Mouse (Mus musculus): ENCODE measurements at regions not wholly inside any gene's neighbourhood (a gene's known extent, or its start where the extent isn't known, plus 50 kb on each side); places are given as distances from the start of the nearest gene placed in this dataset.

DNA sequence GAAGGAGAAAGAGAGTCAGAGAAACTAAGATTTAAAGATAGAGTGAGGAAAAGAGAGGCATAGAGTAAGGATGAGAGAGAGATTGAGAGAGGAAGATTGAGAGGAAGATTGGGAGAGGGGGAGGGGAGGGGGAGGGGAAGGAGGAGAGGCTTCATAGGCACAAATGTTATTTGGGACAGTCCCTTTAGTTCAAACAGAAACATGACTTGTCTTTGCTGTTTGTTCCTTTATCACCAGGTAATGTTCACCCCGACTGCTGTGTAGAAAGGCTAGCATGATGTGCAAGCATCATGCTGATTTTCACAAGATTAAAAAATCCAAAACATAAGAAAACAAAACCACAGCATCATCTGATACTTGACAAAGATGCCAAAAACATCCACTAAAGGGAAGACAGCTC, 579.1 kb downstream of the Gsdmc2 start:
- WGBS: 77% methylated on average over 1 of the region's 1 CpGs
- Histone ChIP-seq H3K9ac (ENCODE audit: low read depth, low read length) (no peak overlapping the region), H3K36me3 (ENCODE audit: control insufficient read depth, insufficient read depth, low read length) (no peaks in the 10 kb centered on the region), H3K27me3 (ENCODE audit: control insufficient read depth, insufficient read depth, low read length) (no peaks in the 10 kb centered on the region), H3K4me3 (no peak overlapping the region), H3K27ac (no peak overlapping the region), H3K4me1 (ENCODE audit: control insufficient read depth, insufficient read depth, low read length) (no peaks in the 10 kb centered on the region), H3K79me2 (replicated peaks; ENCODE audit: control insufficient read depth, insufficient read depth, low read length) (no peaks in the 10 kb centered on the region)
- TF ChIP-seq POLR2A (IDR thresholded peaks at IDR 0.05; ENCODE audit: insufficient read depth, low read depth, low read length): no peak
- TF ChIP-seq CTCF (IDR thresholded peaks at IDR 0.05): no peak
- no peak for TF ChIP-seq EP300 (IDR thresholded peaks at IDR 0.05; ENCODE audit: insufficient read depth, low read depth, low read length)
- intact Hi-C loops (cut with DNase I): no loop called here
- DNase-seq: no peak

- Histone ChIP-seq H3K4me1 (ENCODE audit: control insufficient read depth, insufficient read depth, low read length) (no peaks in the 10 kb centered on the region), H3K36me3 (ENCODE audit: control insufficient read depth, insufficient read depth, low read length) (no peaks in the 10 kb centered on the region), H3K27me3 (ENCODE audit: control insufficient read depth, insufficient read depth, low read length) (no peaks in the 10 kb centered on the region), H3K27ac (no peak overlapping the region), H3K9ac (ENCODE audit: low read depth, low read length) (no peak overlapping the region), H3K4me3 (no peak overlapping the region), H3K79me2 (replicated peaks; ENCODE audit: control insufficient read depth, insufficient read depth, low read length) (no peaks in the 10 kb centered on the region)
- intact Hi-C loops (cut with DNase I): no loop called here
- TF ChIP-seq POLR2A (IDR thresholded peaks at IDR 0.05; ENCODE audit: insufficient read depth, low read depth, low read length) (no peak), EP300 (IDR thresholded peaks at IDR 0.05; ENCODE audit: insufficient read depth, low read depth, low read length) (no peak), CTCF (IDR thresholded peaks at IDR 0.05) (no peak)
- 79% methylated on average over 2 of the region's 2 CpGs for WGBS
- no peak for DNase-seq
These were observed 589.2 kb downstream of the Gsdmc2 start for GRCm38 (mm10) chr15:63255736-63256135.

DNA sequence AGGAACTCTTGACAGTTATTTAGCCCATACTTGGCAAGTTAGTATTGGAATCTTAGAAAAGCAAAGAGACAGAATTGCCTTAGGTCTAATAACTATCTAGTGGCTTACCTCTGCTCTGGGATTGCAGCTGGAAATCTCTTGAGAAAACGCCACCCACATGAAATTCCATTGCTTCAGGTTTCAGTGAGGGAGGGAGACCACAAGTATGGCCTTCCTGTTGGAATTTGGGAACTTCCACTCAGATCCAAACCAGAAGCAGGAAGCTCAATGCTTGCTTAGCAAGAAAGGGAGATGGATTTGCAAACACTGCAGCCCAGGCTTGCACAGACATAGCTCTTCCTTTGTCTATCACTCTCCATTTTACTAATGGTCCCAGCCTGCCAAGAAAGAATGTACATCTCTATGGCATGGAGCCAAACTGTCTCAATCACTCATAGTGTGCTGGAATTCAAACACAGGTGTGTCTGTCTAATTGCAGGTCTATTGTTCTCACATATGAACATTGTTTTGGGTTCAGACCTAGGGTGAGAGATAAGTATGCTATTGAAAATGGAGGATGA, 592.1 kb downstream of the Gsdmc2 start:
- Histone ChIP-seq H3K4me3 (no peak overlapping the region), H3K27ac (no peak overlapping the region), H3K36me3 (ENCODE audit: control insufficient read depth, insufficient read depth, low read length) (no peaks in the 10 kb centered on the region), H3K4me1 (ENCODE audit: control insufficient read depth, insufficient read depth, low read length) (no peaks in the 10 kb centered on the region), H3K79me2 (replicated peaks; ENCODE audit: control insufficient read depth, insufficient read depth, low read length) (no peaks in the 10 kb centered on the region), H3K27me3 (ENCODE audit: control insufficient read depth, insufficient read depth, low read length) (no peaks in the 10 kb centered on the region), H3K9ac (ENCODE audit: low read depth, low read length) (no peak overlapping the region)
- intact Hi-C loops (cut with DNase I): no loop called here
- no peak for DNase-seq
- TF ChIP-seq CTCF (IDR thresholded peaks at IDR 0.05) (no peak), POLR2A (IDR thresholded peaks at IDR 0.05; ENCODE audit: insufficient read depth, low read depth, low read length) (no peak)
- WGBS: 61% methylated on average over 1 of the region's 1 CpGs

- DNase-seq: no peak
- WGBS: 66% methylated on average over 3 of the region's 3 CpGs
These were observed 606.4 kb downstream of the Gsdmc2 start for GRCm38 (mm10) chr15:63238601-63239000.

GRCm38 (mm10) chr15:63218393-63219060, 626.5 kb downstream of the Gsdmc2 start:
- Histone ChIP-seq H3K79me2 (replicated peaks; ENCODE audit: control insufficient read depth, insufficient read depth, low read length) (no peaks in the 10 kb centered on the region), H3K9ac (ENCODE audit: low read depth, low read length) (no peak overlapping the region), H3K27me3 (ENCODE audit: control insufficient read depth, insufficient read depth, low read length) (no peaks in the 10 kb centered on the region), H3K27ac (no peak overlapping the region), H3K4me3 (no peak overlapping the region), H3K36me3 (ENCODE audit: control insufficient read depth, insufficient read depth, low read length) (no peaks in the 10 kb centered on the region), H3K4me1 (ENCODE audit: control insufficient read depth, insufficient read depth, low read length) (no peaks in the 10 kb centered on the region)
- TF ChIP-seq EP300 (IDR thresholded peaks at IDR 0.05; ENCODE audit: insufficient read depth, low read depth, low read length) (no peak), POLR2A (IDR thresholded peaks at IDR 0.05; ENCODE audit: insufficient read depth, low read depth, low read length) (no peak), CTCF (IDR thresholded peaks at IDR 0.05) (no peak)
- WGBS: 48% methylated on average over 2 of the region's 2 CpGs
- no peak for DNase-seq
- intact Hi-C loops (cut with DNase I): no loop called here

More at GRCm38 (mm10) chr15:63238601-63239000, 606.4 kb downstream of the Gsdmc2 start:
- H3K9ac ChIP-seq (ENCODE audit: low read depth, low read length): no peak overlapping the region
- H3K27ac ChIP-seq: no peak overlapping the region
- TF ChIP-seq EP300 (IDR thresholded peaks at IDR 0.05; ENCODE audit: insufficient read depth, low read depth, low read length) (no peak), CTCF (IDR thresholded peaks at IDR 0.05) (no peak), POLR2A (IDR thresholded peaks at IDR 0.05; ENCODE audit: insufficient read depth, low read depth, low read length) (no peak)
- no peak overlapping the region for H3K4me3 ChIP-seq
- H3K79me2 ChIP-seq (replicated peaks; ENCODE audit: control insufficient read depth, insufficient read depth, low read length): no peaks in the 10 kb centered on the region
- H3K36me3 ChIP-seq (ENCODE audit: control insufficient read depth, insufficient read depth, low read length): no peaks in the 10 kb centered on the region
- intact Hi-C loops (cut with DNase I): no loop called here
- H3K4me1 ChIP-seq (ENCODE audit: control insufficient read depth, insufficient read depth, low read length): no peaks in the 10 kb centered on the region
- H3K27me3 ChIP-seq (ENCODE audit: control insufficient read depth, insufficient read depth, low read length): no peaks in the 10 kb centered on the region

- DNase-seq: no peak
- TF ChIP-seq EP300 (IDR thresholded peaks at IDR 0.05; ENCODE audit: insufficient read depth, low read depth, low read length) (no peak), CTCF (IDR thresholded peaks at IDR 0.05) (no peak), POLR2A (IDR thresholded peaks at IDR 0.05; ENCODE audit: insufficient read depth, low read depth, low read length) (no peak)
- WGBS: 87% methylated on average over 1 of the region's 1 CpGs
- no peaks in the 10 kb centered on the region for H3K27me3 ChIP-seq (ENCODE audit: control insufficient read depth, insufficient read depth, low read length)
- no peaks in the 10 kb centered on the region for H3K36me3 ChIP-seq (ENCODE audit: control insufficient read depth, insufficient read depth, low read length)
- no peak overlapping the region for H3K9ac ChIP-seq (ENCODE audit: low read depth, low read length)
- H3K27ac ChIP-seq: no peak overlapping the region
- no peaks in the 10 kb centered on the region for H3K4me1 ChIP-seq (ENCODE audit: control insufficient read depth, insufficient read depth, low read length)
- intact Hi-C loops (cut with DNase I): no loop called here
- no peaks in the 10 kb centered on the region for H3K79me2 ChIP-seq (replicated peaks; ENCODE audit: control insufficient read depth, insufficient read depth, low read length)
- no peak overlapping the region for H3K4me3 ChIP-seq
These were observed 639.8 kb downstream of the Gsdmc2 start for GRCm38 (mm10) chr15:63205150-63205549.

Data from heart, adult 2 months (tissue).